Mouse (Mus musculus) 3T3-L1 (cell line): ENCODE measurements around the gene Gm20388.
A peak's percentile ranks its signal among the peaks of the same experiment; 100 is the strongest.

Experiments used
- DNase-seq: peaks from one replicate; pipeline ENCODE4 v3.0.0-alpha.2; 2015; ENCODE audit warnings: low read depth, low spot score

Gene Gm20388

DNA sequence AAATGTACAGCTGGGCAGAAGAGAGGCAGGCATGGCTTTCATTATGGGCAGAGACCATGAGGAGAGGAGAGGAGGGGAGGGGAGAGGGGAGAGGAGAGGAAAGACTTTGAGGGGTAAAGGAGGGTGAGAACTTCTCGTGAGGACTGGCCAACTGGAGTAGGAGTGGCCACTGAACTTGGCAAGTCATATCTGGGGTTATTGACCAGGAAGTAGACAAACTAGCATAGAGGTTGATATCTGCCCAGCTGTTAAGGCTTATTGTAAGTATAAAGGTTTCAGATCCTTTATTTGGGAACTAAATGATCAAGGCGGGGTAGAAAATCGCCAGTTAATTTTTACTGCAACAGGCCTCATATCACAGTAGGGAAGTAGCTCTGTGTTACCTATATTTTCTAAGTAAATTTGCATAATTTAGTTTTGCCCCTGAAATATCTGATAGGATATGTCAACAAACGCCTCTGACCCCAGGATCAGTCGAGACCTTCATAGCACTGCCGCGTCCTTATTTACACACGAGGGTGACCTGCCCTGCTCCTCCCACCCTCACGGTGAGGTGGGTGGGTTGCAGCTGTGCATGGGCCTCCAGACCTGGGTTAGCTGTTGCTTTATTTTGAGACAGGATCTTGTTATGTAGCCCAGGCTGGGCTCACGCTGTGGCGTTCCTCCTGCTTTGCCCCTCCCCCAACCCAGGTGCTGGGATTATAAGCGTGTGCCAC is 2152.0 kb downstream of the Gm20388 start:
- no peak for DNase-seq

DNA sequence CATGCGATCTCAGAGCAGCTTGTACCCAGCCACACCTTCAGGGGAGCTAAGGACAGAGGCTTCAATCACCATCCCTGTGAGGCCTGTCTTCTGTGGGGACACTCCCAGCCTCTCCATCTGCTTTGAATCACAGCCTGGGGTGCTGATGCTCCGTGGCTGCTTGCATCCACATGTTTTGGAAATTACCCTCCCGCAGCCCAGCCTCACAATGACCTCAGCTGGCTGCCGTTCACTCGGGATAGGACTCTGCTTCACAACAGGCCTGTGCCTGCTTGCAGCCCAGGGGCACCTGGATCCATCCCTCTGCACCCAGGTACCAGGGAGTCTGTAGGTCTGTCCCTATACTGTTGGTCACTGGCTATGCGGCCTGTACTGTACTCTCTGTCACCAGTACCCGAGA is 2153.7 kb downstream of the Gm20388 start:
- DNase-seq = peak; percentile 20

DNA sequence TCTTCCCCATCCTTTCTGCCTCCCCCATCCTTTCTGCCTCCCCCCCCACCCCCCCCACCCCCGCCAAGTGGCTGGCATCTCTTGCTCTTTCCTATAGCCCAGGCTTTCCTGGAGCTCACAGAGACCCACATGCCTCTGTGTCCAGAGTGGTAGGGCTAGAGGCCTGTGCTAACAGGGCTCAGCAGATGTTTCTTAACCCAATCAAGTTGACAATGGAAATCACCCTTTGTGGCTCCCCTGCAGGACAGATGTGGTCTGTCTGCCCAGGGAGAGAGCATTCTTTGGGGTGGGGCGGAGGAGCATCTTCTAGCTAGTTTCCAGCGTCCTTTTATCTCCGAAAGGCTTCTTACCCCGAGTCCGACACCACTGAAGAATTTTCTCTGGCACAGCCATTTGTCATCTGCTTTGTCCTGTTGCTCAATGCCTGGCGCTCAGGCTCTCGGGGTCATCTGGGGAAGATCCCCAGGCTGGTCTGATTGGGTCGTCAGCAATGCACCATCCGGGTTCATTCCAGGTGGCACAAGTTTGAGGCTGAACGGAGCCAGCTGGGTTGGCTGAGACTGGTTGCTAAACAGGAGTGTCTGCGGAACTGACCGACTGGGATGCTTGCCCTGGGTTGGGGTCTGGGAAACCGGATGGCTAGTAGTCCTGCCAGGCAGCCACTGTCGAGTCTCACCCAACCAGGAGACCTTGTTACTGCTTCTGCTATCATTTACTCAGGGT is 2157.3 kb downstream of the Gm20388 start:
- DNase-seq = no peak

DNA sequence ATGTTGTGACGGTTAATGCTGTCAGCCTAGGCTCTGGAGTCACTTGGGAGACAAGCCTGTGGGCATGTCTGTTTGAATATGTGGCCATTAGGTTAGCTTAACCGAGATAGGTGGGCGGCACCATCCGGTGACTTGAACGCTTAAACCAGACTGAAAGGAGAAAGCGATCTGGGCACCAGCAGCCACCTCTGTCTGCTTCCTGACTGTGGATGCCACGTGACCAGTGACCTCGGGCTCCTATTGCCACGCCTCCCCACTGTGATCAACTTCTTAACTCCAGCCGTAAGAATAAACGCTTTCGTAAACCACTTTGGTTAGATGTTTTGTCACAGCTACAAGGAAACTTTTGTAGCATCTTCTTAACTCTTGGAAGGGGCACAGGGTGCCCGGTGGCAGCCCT is 2158.0 kb downstream of the Gm20388 start:
- no peak for DNase-seq

DNA sequence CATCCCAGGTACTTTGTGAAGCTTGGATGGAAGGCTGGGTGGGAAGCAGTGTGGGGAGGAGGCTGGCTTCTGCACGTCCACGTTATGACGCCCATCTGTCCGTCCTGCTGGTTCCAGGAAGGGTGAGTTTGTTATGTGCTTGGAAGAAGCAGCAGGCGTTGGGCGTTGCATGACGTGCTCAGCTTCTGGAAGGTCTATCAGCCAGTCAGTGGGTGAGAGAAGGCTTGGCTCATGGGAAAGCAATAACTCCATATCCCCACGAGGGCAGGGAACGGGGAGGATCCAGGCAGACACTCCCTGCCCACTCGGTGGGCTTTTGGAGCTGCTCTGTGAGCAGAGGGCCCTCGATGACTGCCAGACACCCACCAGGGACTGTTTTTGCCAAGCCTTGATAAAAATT is 2158.6 kb downstream of the Gm20388 start:
- DNase-seq = no peak

DNA sequence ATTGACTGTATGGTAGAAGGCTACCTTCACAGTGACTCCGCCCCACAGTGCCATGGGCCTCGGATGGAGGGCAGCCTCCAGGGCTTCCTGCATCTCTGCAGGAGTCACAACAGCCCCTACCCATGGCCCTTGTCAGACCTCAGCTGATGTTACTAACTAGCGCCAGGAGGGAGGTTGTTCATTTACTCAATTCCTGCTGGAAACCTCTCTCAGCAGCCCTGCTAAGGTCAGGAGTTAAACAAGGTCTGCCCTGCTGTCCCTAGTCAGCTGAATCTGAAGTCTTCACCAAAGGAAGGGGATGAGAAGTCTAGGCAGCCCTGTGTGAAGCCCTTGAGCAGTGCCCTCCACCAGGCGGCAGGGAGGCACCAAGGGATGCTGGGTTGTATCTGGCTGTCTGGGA is 2160.6 kb downstream of the Gm20388 start:
- DNase-seq = no peak

DNA sequence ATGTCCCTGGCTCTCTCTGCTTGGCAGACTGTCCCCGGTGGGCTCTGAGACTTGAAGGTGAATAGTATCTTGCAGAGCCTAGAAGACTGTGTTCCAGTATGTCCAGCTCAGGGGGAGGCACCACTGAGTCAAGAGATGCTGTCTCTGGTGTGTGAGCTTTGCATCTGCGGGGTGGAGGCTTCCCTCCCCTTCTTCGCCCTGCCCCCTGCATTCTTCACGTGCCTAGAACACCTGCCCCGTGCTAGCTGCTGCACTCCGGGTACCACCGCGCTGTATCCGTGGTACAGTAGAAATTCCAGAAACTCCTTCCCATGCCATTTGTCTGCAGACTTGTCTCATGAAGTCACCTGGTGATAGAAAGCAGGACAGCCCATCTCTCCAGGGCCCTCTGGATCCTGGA is 2163.3 kb downstream of the Gm20388 start:
- no peak for DNase-seq

DNA sequence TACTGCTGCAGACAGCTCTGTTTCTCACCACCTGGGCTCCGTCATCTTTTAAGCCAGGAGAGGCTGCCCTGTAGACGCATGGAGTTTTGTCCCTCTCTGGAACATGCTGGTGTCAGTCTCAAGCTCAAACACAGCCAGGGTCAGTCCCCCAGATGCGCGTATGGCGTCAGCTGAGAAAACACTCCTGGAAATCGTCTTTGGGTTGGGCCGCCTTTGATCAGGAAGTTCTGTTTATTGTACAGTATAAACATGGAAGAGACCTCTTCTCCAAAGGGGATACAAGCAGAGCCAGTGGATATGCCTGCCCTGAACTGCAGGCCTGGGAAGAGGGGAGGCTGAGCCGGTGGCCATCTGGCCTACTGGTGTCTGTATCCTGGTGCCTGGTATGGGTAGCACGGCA is 2163.8 kb downstream of the Gm20388 start:
- DNase-seq = no peak

DNA sequence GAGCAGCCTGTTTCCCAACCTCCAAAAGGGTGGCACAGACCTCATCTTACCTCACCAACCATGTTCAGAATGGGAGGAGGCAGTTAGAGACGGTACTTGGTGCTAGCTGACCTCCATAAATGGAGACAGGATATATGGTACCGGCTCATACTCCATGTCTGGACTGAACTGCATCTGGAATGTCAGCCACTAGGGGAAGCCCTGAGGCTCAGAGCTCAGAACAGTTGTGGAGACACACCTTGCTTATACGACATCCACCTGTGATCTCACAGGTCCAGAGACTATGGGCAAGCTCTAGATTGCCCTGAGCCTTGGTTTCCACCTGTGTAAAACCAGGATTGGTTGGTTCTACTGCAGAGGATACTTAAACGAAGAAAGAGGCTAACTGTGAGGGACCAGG is 2164.3 kb downstream of the Gm20388 start:
- no peak for DNase-seq

DNA sequence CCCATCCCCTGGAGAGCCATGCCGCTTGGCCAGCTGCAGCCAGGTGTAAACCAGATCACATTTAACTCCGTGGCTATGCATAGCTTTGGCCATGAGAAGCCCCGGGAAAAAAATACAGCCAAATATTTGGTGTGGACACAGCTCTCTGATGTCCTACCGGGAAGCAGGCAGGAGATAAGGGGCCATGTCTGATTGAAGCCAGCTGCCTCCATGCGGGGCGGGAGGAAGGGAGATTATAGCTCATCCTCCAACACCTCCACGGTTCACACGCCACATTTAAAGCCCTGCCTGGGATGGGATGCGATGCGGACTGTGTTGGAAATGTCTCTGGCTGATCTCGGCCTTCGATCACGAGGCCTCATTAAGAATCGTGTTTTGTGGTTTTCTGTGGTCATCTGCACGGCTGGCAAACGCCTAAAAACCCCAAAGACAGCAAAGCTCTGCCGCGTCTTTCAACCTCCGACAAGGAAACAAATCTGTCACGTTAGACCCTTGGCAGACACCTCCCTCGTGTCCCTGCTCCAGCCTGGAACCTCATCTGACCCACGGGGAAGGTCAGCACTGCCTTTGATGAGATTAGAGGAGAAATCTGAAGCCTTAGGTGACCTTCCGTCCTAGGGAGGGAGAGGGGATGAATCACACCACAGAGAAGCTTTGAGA is 2165.7 kb downstream of the Gm20388 start:
- no peak for DNase-seq

DNA sequence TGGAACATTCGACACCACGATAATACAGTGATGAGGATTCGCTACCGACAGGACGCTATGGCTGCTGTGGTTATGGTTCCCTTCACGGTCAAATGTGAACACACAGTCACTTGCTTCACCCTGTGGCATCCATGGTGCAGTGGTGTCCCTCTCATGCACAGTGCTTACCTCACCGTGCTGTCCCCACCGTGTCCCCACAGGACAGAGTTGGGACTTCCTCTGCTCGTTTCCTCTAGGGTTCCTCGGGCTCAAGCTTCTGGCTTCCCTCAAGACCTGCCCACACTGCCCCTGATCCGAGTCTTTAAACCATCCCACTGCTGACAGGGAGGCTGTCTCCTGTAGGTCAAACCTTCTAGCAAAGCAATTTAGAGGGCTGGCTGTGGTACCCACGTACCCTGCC is 2167.7 kb downstream of the Gm20388 start:
- no peak for DNase-seq

DNA sequence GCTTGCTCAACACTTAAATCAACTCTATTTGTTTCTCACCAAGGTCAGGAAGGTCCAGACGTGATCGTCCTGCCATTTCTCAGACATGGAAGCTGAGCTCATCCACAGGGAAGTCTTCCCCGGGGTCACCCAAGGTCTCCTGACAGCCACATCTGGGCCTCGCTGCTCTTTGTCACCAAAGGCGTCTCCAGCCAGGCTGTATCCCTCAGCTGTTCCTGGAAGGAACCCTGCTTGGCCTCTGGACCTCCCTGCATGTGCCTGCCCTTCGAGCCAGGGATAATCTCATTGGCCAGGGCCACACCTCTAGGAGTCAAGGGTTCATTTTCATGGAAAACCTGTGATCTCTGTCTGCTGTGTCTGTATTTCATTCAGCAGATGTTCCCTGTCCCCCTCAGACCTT is 2168.5 kb downstream of the Gm20388 start:
- DNase-seq = no peak

DNA sequence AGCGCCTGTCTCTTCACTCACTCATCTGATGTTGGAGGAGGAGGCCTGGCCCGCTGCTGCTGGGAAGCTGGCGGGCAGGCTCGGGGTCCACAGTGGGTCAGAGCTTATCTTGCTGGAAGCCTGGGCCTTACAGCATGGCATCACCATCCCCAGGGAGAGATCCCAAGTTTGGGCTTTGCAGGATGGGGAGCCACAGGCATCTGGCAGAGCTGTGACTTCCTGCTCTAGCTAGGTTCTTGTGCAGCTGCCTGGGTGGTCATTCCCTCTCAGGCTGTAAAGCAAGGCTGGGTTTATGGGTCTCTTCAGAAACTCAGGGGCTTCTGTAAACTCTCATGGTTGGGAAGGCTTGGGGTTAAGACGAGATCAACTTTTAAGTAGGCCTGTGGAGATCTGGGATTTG is 2169.7 kb downstream of the Gm20388 start:
- no peak for DNase-seq

DNA sequence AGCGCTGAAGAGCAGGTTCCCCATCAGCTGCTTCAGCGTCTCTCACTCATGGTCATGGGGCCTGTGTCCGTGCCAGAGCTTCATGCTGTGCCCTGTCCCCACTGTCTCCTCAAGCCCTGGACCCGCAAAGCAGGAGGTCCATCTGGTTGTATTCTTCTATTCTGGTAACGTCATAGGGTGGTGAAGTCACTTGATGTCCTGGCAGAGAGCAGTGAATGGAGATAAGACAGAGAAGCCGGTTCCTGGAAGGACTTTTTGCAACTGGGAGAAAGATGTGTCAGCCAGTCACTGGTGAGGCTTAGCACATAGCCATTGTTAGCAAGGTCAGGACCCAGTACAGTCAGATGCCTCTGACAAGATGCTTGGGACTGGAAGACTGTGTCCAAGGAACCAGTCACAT is 2172.8 kb downstream of the Gm20388 start:
- DNase-seq = no peak

DNA sequence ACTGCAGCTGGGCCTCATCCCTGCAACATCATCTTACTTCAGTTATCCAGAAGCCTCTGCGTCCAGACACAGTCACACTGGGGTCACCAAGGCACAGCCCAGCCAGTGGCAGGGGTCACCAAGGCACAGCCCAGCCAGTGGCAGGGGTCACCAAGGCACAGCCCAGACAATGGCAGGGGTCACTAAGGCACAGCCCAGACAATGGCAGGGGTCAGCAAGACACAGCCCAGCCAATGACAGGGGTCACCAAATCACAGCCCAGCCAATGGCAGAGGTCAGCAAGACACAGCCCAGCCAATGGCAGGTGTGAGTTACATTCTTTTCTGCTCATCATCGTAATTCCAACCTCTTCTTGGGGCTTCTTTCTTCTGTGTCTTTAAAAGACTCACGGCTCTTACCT is 2173.5 kb downstream of the Gm20388 start:
- no peak for DNase-seq

DNA sequence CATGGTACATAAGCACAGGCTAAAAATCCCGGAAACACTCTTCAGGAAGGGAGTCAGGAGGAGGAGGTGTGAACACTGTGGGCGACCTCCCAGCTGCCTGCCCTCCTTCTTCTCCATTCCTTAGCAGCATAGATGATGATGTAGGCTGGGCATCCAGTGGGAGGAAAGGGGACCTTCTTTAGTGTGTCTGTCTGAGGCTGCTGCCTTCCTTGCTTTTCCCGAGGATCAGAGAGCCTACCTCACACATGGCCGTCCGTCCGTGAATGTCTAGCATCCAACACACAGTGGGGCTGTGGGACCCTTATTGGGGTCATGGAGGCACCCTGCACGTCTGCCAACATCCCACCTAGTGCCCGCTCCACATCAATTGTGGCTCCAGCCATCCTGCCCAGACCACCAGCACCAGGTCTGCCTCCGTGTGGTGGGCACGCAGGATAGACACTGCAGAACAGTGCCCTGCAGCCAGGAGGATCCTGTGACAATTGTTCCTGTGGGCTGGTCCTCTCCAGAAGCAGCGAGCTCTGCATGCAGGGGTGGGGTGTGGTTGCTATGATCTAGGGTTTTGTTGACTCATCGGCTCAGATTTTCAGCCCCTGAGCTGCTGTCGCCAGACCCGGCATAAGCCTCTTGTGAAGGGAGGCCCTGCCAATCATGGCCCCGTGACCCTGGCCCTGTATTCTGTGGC is 2174.2 kb downstream of the Gm20388 start:
- DNase-seq = peak; percentile 38

DNA sequence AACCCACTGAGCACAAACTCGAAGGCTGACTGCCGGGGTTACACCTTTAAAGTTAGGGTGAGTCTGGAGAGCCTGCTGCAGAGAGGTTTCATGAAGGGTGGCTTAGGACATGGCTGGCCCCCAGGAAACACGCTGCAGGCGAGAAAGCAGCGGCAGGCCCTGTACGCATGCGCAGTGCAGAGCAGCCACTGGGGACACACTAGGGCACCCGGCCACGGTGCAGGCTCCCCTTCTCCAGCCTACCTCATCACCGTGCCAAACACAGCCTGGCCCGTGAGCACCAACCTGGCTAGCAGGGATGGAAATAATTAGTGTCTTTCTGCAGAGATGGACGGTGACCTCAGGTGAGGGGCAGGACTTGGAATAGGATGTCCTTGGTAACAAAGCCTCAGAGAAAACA is 2175.4 kb downstream of the Gm20388 start:
- DNase-seq = no peak

DNA sequence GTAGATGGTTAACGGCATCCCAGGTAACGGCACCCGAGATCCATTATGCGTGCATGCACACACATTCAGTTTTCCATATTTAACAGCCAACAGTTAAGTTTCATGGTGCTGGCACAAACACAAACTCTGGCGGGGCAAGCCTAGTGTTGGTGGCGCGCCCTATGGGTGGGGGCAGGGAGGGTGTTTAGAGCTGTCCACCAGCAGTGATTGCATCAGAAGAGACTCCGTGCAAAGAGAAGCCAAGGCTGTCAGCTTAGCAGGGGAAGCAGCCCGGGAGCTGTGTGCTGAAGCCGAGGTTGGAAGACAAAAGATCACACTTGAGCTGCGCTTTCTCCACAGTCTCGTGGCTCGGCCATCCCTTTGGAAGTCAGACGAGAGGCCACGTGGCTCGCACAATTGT is 2178.0 kb downstream of the Gm20388 start:
- no peak for DNase-seq

DNA sequence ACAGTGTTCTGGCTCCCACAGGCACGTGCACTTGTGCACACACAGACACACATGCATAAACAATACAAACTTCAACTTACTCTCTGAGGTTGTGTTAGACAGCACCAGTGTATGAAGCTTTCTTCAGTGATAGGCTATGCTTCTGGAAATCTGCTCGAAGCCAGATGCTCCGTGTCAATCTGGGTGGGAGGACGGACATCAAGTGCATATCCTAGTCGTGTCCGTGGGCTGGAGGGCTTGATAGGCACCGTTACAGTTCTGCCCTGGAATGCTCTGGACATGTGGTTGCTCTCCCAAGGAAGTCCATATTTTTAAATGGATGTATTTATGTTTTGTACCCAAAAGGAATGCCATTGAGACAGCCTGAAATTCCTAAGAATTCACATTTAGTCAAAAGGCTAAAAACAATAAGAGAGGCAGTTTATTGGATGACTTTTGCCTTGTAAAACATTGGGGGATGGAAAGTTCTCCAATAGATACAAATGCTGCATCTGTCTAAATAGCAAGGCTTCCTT is 2178.6 kb downstream of the Gm20388 start:
- DNase-seq = no peak

DNA sequence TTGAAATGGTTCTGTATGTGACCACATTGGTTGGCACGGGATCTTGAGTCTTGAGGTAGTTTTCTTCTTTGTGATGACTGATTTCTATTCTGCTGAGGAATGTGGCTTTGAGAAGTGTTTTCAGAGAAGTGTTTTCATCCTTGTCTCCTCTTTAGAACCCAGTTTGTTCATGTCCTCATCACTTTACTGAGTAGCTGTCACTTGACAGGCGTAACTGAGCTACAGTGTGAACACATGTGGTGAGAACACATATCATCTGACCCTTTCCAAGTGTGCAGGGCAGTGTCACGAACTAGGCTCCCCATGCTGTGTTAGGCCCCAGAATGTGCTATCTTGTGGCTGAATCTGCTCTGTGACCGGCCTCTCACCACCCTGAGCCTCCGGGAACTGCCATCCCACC is 2181.8 kb downstream of the Gm20388 start:
- no peak for DNase-seq

DNA sequence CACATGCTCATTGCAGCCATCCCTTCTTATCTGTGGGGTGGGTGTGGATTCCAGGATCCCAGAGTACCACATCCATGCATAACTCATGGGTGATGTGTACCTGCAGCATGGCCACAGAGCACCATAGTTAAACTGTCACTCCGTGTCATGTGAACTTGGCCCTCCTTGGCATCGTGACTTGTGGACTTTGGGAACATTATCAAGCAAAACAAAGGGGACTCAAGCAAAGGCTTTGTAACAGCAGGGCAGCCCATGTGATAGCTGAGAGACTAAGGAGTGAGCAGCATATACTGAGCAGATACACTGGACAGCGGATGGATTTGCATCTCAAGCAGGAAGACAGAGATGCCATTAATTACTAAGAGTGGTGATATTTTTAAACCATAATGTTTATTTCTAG is 2188.1 kb downstream of the Gm20388 start:
- no peak for DNase-seq

DNA sequence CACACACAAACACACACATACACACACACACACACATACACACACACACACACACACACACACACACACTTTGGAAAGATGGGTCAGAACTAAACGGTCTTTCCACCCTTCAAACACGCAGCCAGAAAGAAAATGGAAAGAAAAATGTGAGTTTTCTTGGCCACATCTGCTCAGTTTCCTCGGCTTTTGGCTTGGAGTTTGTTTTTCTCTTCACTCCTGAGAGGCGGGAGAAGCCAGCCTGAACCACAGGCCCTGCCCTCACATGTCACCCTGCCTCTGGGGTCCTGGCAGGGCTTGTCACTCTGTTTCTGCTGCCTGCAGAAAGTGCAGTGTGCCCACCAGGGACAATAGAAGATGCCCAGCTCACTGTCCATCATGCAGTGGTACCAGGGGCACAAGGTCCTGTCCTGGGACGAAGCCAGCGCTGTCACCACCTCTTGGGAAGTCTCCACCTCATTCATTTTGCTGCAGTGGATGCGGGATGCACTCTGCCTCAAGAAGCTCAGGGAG is 2189.1 kb downstream of the Gm20388 start:
- DNase-seq = no peak
